Mouse (Mus musculus) bone marrow, adult 2 months (tissue): Measurements from ENCODE around the gene Oit1.

Experiments used
- CTCF ChIP-seq: fragments of 200-500 bp; IDR thresholded peaks from 2 replicates; pipeline ENCODE4 v1.5.1; 2011; ENCODE audit warnings: low read length, control low read depth; ENCODE audit not compliant: control insufficient read depth, insufficient read depth
- POLR2A ChIP-seq: fragments of 200-500 bp; IDR thresholded peaks from 2 replicates; pipeline ENCODE4 v1.6.1; 2011; ENCODE audit warnings: low read depth, mild to moderate bottlenecking, control low read depth, low read length, borderline replicate concordance; ENCODE audit not compliant: control insufficient read depth

- TF ChIP-seq CTCF, result peak; percentile 60
- no peak for TF ChIP-seq POLR2A
Observed at GRCm38 (mm10) chr14:8300281-8300680, 78.3 kb downstream of the Oit1 start.
